Mouse (Mus musculus): Measurements from ENCODE around the gene Xpr1.

The Xpr1 gene

GRCm38 (mm10) chr1:155416701-155417677 lies at the start of gene Xpr1:
Xpr1 (minus strand) TSS chr1:155417415.
- peak; percentile 91 for DNase-seq (ENCODE audit: extremely low read depth, insufficient read length, low spot score)

GRCm38 (mm10) chr1:155463442-155463841 lies 46.2 kb upstream of the Xpr1 start:
- no peak for DNase-seq (ENCODE audit: extremely low read depth, insufficient read length, low spot score)

- no peak for DNase-seq (ENCODE audit: extremely low read depth, insufficient read length, low spot score)
Measured at GRCm38 (mm10) chr1:155462582-155462981, 45.4 kb upstream of the Xpr1 start.

GRCm38 (mm10) chr1:155457532-155457931 lies 40.3 kb upstream of the Xpr1 start:
- DNase-seq (ENCODE audit: extremely low read depth, insufficient read length, low spot score) = no peak

GRCm38 (mm10) chr1:155453180-155453579 lies 36.0 kb upstream of the Xpr1 start:
- no peak for DNase-seq (ENCODE audit: extremely low read depth, insufficient read length, low spot score)

- DNase-seq (ENCODE audit: extremely low read depth, insufficient read length, low spot score) = no peak
Measured at GRCm38 (mm10) chr1:155448932-155449331, 31.7 kb upstream of the Xpr1 start.

GRCm38 (mm10) chr1:155447277-155447676 lies 30.1 kb upstream of the Xpr1 start:
- DNase-seq (ENCODE audit: extremely low read depth, insufficient read length, low spot score) = no peak

GRCm38 (mm10) chr1:155443115-155443514 lies 25.9 kb upstream of the Xpr1 start:
- no peak for DNase-seq (ENCODE audit: extremely low read depth, insufficient read length, low spot score)

GRCm38 (mm10) chr1:155442521-155443001 lies 25.3 kb upstream of the Xpr1 start:
- DNase-seq (ENCODE audit: extremely low read depth, insufficient read length, low spot score) = no peak

GRCm38 (mm10) chr1:155439551-155439950 lies 22.3 kb upstream of the Xpr1 start:
- no peak for DNase-seq (ENCODE audit: extremely low read depth, insufficient read length, low spot score)

- no peak for DNase-seq (ENCODE audit: extremely low read depth, insufficient read length, low spot score)
Measured at GRCm38 (mm10) chr1:155438525-155438924, 21.3 kb upstream of the Xpr1 start.

- no peak for DNase-seq (ENCODE audit: extremely low read depth, insufficient read length, low spot score)
Measured at GRCm38 (mm10) chr1:155429304-155429703, 12.1 kb upstream of the Xpr1 start.

- DNase-seq (ENCODE audit: extremely low read depth, insufficient read length, low spot score) = no peak
Measured at GRCm38 (mm10) chr1:155427126-155427865, 10.1 kb upstream of the Xpr1 start.

GRCm38 (mm10) chr1:155425743-155426315 lies 8.6 kb upstream of the Xpr1 start:
- DNase-seq (ENCODE audit: extremely low read depth, insufficient read length, low spot score) = no peak

- DNase-seq (ENCODE audit: extremely low read depth, insufficient read length, low spot score) = no peak
Measured at GRCm38 (mm10) chr1:155425285-155425684, 8.1 kb upstream of the Xpr1 start.

GRCm38 (mm10) chr1:155423801-155424200 lies 6.6 kb upstream of the Xpr1 start:
- no peak for DNase-seq (ENCODE audit: extremely low read depth, insufficient read length, low spot score)

GRCm38 (mm10) chr1:155422022-155422421 lies 4.8 kb upstream of the Xpr1 start:
- no peak for DNase-seq (ENCODE audit: extremely low read depth, insufficient read length, low spot score)

GRCm38 (mm10) chr1:155416147-155416700 lies 991 bp downstream of the Xpr1 start:
- DNase-seq (ENCODE audit: extremely low read depth, insufficient read length, low spot score) = no peak

GRCm38 (mm10) chr1:155415421-155415820 lies 1.8 kb downstream of the Xpr1 start:
- DNase-seq (ENCODE audit: extremely low read depth, insufficient read length, low spot score) = no peak

GRCm38 (mm10) chr1:155412705-155413104 lies 4.5 kb downstream of the Xpr1 start:
- no peak for DNase-seq (ENCODE audit: extremely low read depth, insufficient read length, low spot score)

GRCm38 (mm10) chr1:155408577-155408966 lies 8.6 kb downstream of the Xpr1 start:
- DNase-seq (ENCODE audit: extremely low read depth, insufficient read length, low spot score) = no peak

Measured in 3134 (cell line).